Mouse (Mus musculus) adrenal gland, adult (tissue): ENCODE measurements around the gene Tap2.

Experiments
- DNase-seq, 2 experiments: peaks; one replicate each; pipeline ENCODE4 v3.0.0; 2022 to 2023; ENCODE audit warnings: low spot score in 1 of 2; ENCODE audit not compliant: inconsistent age in 2 of 2

Gene Tap2

GRCm38 (mm10) chr17:34194723-34195122 lies 8.6 kb upstream of the Tap2 start:
- peak in 1 of 2 experiments; percentile 61 for DNase-seq

DNA sequence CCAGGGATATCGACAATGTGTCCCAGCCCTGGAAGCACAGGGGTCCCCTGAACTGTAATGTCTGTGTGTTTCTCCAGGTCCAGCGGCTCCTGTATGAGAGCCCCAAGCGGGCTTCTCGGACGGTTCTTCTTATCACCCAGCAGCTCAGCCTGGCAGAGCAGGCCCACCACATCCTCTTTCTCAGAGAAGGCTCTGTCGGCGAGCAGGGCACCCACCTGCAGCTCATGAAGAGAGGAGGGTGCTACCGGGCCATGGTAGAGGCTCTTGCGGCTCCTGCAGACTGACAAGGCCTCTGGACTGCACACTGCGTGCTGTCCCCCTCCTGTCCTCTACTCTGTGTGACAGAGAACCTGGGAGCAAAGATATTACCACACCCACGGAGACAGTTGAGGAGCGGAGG lies 6.8 kb upstream of the Tap2 start:
- no peak for DNase-seq

DNA sequence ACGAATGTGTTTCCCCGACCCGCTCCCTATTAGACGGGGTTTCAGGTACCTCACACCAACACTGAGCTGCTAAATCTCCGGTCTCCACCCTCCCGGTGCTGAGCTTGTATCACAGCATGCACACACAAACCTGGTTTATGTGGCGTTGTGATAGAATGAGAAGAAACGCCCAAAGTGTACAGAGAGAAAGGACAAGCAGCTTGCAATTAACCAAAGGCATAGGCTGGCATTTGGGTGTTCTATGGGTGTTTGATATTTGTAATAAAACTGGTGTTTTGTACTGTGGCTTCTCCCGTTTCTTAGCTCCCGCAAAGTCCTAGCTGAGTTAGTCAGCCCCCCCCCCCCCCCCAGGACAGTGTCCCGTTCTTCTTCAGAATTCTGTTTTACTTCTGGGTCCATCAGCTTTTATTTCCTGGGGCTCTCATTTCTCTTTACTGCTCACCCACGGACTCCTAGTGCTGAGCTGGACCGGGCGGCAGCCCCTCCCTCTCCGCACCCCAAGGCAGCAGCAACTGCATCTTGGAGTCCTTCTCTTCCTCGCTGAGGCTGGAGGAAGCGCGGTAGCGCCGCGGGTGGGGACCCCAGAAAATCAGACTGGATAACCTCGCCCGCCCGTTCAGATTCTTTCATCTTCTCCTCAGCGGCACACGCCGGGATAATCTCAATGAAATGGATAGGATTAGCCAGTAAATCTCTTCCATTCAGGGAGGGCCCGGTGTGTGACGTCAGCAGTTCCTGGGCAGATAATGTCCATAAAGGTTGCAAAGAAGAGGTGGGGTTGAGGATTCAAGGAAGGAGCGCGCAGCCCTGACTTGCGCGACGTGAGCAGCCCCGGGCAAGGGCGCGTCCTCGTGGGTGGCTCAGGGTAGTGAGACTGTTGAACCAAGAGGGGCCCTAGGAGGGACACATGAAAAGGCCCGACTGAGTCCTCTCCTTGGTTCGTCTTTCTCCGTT lies 6.1 kb upstream of the Tap2 start, which contains the start of gene Psmb8:
Gene Psmb8 (plus strand): TSS at position 781 of the 954 bp plus-strand sequence.
- peak; percentile 93 to 98 for DNase-seq

DNA sequence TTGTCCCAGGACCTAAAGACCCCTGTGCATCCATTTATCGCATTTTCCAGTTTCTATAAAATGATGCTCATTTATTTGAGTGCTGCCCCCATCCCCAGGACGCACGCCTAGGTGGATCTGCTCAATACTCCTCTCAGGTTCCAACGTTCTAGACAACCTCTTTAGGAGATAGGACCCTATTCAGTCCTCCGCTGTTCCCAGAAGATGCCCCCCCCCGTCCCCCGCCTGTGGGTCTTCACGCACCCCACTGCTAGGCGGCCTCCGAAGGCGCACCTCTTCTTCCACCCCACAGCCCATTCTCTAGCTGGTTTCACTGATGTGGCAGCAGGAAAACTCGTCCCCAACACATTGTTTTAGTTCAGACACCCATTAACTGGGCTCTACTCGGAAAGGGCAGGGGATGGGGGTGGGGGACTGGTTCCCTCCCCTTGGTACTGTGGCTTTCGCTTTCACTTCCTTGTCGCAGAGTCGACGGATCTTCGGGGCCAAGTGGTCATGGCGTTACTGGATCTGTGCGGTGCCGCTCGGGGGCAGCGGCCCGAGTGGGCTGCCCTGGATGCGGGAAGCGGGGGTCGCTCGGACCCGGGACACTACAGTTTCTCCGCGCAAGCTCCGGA lies 5.3 kb upstream of the Tap2 start:
- peak; percentile 74 to 91 for DNase-seq

GRCm38 (mm10) chr17:34198521-34198912 lies 4.8 kb upstream of the Tap2 start:
- DNase-seq: no peak

DNA sequence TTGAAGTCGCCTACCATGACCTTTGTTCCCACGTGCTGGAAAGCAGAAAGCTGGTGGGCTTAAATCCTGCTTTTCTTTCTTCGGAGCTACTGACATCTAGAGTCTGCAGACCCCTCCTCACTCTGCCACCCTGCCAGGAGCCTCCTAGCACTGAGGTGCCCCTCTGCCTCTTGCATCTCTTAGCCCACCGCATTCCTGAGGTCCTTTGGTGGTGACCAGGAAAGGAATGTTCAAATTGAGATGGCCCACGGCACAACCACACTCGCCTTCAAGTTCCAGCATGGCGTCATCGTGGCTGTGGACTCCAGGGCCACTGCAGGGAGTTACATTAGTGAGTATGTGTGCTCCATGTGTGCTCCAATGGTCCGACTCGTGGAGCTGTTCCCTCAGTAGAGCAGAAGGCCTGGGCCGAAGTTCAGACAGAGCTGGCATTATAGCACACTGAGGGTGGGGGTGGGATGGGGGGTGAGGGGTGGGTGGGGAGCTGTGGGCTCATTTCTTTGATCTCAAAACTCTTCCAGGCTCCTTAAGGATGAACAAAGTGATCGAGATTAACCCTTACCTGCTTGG lies 4.2 kb upstream of the Tap2 start:
- no peak for DNase-seq

DNA sequence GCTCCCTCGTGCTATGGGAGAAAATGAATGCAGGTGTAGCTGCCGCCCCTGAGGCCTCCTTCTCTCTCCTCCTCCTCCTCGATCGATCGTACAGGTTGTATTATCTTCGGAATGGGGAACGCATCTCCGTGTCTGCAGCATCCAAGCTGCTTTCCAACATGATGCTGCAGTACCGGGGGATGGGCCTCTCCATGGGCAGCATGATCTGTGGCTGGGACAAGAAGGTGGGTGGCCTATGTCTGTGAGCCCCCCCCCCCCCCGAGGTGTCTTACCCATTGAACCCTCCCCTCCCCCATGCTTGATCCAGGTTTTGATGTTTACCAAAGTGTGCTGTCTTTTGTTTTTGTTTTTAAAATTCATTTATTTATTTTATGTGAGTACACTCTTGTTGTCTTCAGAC lies 3.3 kb upstream of the Tap2 start:
- no peak for DNase-seq

GRCm38 (mm10) chr17:34200772-34201505 lies 2.4 kb upstream of the Tap2 start:
- no peak for DNase-seq

- DNase-seq: no peak
Measured at GRCm38 (mm10) chr17:34201506-34202055, 1.7 kb upstream of the Tap2 start.

DNA sequence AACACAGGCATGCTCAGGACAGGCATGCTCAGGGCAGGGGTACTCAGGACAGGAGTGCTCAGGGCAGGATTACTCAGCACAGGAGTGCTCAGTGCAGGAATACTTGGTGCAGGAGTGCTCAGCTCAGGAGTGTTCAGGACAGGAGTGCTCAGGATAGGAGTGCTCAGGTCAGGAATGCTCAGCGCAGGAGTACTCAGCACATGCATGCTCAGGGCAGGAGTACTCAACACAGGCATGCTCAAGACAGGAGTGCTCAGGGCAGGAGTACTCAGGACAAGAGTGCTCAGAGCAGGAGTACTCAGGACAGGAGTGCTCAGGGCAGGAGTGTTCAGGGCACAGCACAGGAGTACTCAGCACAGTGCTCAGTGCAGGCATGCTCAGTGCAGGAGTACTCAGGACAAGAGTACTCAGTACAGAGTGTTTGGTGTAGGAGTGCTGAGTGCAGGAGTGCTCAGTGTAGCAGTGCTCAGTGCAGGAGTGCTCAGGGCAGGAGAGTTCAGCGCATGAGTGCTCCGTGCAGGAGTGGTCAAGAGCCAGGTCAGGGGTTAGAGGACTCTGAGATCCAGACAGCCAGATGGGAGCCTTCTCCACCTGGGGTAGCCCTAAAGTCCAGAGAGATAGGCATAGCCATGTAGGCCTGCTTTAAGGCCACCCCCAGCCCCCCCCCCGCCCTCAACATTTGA lies 426 bp upstream of the Tap2 start:
- peak in 1 of 2 experiments; percentile 20 for DNase-seq

DNA sequence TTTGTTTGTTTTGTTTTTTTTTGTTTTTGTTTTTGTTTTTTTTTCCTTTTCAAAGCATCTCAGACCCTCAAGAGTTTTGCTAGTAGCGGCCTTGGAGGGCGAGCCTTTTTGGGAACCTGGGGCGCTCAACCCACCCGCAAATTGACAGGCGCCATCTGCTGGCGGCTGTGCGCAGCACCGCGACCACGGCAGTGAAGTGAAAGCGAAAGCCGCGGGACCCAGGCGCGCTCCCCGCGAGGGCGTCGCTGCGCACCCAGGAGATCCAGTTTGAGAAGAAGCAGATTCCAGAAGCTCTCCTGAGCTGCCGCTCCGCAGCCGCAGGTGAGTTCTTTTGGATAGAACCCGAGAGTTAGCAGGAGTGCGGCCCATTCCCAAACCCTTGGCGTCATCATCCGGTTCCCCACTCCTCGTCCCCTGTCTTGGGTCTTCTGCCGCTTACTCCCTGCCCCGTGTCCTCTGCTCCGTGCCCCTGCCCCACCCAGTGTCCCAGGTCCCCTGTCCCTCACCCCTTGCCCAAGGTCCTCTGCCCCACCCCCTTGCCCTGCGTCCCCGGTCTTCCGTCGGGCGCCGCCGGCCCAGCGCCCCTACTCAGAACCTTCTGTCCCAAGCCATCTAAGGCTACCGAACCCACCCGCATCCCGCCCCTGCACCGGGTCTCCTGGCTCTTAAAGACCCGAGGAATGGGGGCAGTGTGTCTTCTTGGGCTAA lies 1.1 kb downstream of the Tap2 start:
- DNase-seq: peak; percentile 90 to 97

DNA sequence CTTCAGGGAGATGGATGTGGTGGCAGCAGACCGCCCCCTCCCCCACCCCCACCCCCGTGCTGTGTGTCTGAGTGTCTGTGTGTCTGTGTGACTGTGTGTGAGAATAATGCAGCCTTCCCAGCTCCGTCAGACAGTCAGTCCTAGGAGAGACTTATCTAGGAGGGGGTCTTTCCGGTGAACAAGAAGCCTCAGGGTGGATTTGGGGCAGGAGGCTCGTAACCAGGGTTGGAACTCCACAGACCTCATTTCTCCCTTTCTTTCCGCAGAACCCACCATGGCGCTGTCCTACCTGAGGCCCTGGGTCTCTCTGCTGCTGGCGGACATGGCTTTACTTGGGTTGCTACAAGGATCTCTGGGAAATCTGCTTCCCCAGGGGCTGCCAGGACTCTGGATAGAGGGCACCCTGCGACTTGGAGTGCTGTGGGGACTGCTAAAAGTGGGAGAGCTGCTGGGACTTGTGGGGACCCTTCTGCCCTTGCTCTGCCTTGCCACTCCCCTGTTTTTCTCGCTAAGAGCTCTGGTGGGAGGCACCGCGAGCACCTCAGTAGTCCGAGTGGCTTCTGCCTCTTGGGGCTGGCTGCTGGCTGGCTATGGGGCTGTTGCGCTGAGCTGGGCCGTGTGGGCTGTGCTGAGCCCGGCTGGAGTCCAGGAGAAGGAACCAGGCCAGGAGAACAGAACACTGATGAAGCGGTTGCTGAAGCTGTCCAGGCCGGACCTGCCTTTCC lies 1.9 kb downstream of the Tap2 start:
- peak; percentile 30 to 74 for DNase-seq

DNA sequence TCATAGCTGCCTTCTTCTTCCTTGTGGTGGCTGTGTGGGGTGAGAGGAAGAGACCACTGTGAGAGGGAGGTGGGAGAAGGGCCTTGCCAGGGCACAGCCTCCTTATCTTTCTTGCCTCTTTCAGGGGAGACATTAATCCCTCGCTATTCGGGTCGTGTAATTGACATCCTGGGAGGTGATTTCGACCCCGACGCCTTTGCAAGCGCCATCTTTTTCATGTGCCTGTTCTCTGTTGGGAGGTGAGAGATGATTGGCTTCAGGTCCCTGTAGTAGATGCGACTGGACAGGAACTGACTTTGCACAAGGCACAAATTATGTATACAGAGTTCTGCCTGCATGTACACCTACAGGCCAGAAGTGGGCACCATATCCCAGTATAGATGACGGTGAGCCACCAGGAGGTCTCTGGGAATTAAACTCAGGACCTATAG lies 2.4 kb downstream of the Tap2 start:
- peak in 1 of 2 experiments; percentile 78 for DNase-seq

DNA sequence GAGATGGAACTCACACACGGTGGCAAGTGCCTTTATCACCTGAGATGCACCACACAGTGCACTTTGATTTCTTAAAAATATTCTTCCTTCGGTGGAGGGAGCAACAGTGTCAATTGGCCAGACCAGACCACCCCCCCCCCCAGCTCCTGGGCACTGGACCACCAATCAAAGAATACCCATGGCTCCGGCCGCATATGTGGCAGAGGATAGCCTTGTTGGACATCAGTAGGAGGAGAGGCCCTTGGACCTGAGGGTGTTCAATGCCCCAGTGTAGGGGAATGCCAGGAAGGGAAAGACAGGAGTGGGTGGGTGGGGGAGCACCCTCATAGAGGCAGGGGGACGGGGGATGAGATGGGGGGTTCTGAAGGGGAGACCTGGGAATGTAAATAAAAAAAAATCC lies 3.4 kb downstream of the Tap2 start:
- DNase-seq: peak in 1 of 2 experiments; percentile 1

DNA sequence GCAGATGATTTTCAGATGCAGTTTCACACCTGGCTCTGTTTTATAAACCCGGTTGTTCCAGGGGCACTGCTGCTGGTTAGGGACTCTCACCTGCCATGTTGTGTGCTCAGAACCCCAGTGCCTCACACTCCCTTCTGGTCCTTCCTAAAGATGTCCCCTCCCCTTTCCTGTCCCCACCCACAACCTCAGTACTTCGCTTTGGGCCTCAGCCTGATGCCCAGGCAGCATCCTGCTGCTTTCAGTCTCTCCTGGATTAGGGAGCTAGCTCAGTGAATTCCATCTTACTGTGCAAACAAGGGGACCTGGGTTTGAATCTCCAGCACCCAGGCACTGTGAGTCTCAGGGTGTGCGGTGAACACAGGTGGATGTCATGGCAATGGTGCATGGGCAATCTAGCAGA lies 4.1 kb downstream of the Tap2 start:
- DNase-seq: peak in 1 of 2 experiments; percentile 27

- DNase-seq: no peak
Measured at GRCm38 (mm10) chr17:34207866-34208265, 4.5 kb downstream of the Tap2 start.

GRCm38 (mm10) chr17:34208421-34208820 lies 5.1 kb downstream of the Tap2 start:
- DNase-seq: peak in 1 of 2 experiments; percentile 16

DNA sequence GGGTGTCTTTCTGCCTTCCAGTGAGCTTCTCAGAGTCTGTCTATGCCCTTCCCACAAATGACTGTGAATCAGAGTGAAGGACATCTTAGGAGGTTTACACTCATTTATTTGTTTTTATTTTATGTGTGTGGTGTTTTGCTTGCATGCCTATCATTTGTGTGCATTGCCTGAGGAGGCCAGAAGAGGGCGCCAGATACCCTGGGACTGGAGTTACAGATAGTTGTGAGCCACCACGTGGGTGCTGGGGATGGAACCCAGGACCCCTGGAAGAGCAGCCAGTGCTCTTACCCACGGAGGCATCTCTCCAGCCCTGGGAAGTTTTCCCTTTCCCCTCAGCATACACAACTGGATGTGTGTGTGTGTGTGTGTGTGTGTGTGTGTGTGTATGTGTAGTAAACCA lies 6.4 kb downstream of the Tap2 start:
- peak; percentile 23 to 49 for DNase-seq

GRCm38 (mm10) chr17:34210599-34210998 lies 7.3 kb downstream of the Tap2 start:
- peak; percentile 88 to 89 for DNase-seq
